Mouse (Mus musculus): Measurements from ENCODE around the gene Ncam2. TPM values are rescaled to one million over a fixed set of nuclear protein-coding genes. Genes with fewer than 3 reads are reported as not detected.

Gene Ncam2
- polyA plus RNA-seq, 1 experiment, result 0.02 TPM

GRCm38 (mm10) chr16:81284241-81284640 lies 83.7 kb downstream of the Ncam2 start:
- H3K4me2 ChIP-seq (ENCODE audit: low read depth), result no peak overlapping the region
- TF ChIP-seq CEBPB (IDR thresholded peaks at IDR 0.05; ENCODE audit: insufficient read depth, poor library complexity, severe bottlenecking) (no peak), POLR2A (IDR thresholded peaks at IDR 0.05; ENCODE audit: insufficient read length, low read depth) (no peak), SRF (IDR thresholded peaks at IDR 0.05; ENCODE audit: control insufficient read depth, insufficient read length, low read depth) (no peak), TCF12 (IDR thresholded peaks at IDR 0.05; ENCODE audit: insufficient read depth, poor library complexity, severe bottlenecking) (no peak), POLR2AphosphoS2 (IDR thresholded peaks at IDR 0.05; ENCODE audit: insufficient read length, low read depth) (no peak), MYOG (IDR thresholded peaks at IDR 0.05; ENCODE audit: control insufficient read depth in 1 of 3, insufficient read depth in 1 of 3, insufficient read length in 2 of 3, low read depth in 2 of 3) (no peak), REST (IDR thresholded peaks at IDR 0.05; ENCODE audit: insufficient read depth, insufficient read length) (no peak), TCF3 (IDR thresholded peaks at IDR 0.05; ENCODE audit: insufficient read length, low read depth) (no peak), MYOD1 (IDR thresholded peaks at IDR 0.05; ENCODE audit: control insufficient read depth in 1 of 3, insufficient read length in 2 of 3, low read depth in 2 of 3) (no peak), MAX (IDR thresholded peaks at IDR 0.05; ENCODE audit: low read depth) (no peak), E2F4 (IDR thresholded peaks at IDR 0.05; ENCODE audit: insufficient read depth) (no peak)
- no peaks in the 10 kb centered on the region for H3K27me3 ChIP-seq (ENCODE audit: control insufficient read depth, insufficient read depth, insufficient read length)
- no peak overlapping the region for H3K4me3 ChIP-seq
- H3ac ChIP-seq (ENCODE audit: control insufficient read depth, insufficient read length), result no peak overlapping the region
- no peaks in the 10 kb centered on the region for H3K36me3 ChIP-seq (ENCODE audit: control insufficient read depth, insufficient read depth)
- H3K79me2 ChIP-seq (ENCODE audit: control insufficient read depth, insufficient read depth), result no peaks in the 10 kb centered on the region

- no peak overlapping the region for H3K4me2 ChIP-seq (ENCODE audit: low read depth)
- TF ChIP-seq REST (IDR thresholded peaks at IDR 0.05; ENCODE audit: insufficient read depth, insufficient read length), result no peak
- TF ChIP-seq MYOG (IDR thresholded peaks at IDR 0.05; ENCODE audit: control insufficient read depth in 1 of 3, insufficient read depth in 1 of 3, insufficient read length in 2 of 3, low read depth in 2 of 3), result no peak
- no peak for TF ChIP-seq USF1 (IDR thresholded peaks at IDR 0.05; ENCODE audit: low read depth)
- no peak for TF ChIP-seq TCF3 (IDR thresholded peaks at IDR 0.05; ENCODE audit: insufficient read length, low read depth)
- no peak for TF ChIP-seq MAX (IDR thresholded peaks at IDR 0.05; ENCODE audit: low read depth)
- no peak for TF ChIP-seq MYOD1 (IDR thresholded peaks at IDR 0.05; ENCODE audit: control insufficient read depth in 1 of 3, insufficient read length in 2 of 3, low read depth in 2 of 3)
- TF ChIP-seq POLR2AphosphoS2 (IDR thresholded peaks at IDR 0.05; ENCODE audit: insufficient read length, low read depth), result no peak
- no peak for TF ChIP-seq SRF (IDR thresholded peaks at IDR 0.05; ENCODE audit: control insufficient read depth, insufficient read length, low read depth)
- TF ChIP-seq POLR2A (IDR thresholded peaks at IDR 0.05; ENCODE audit: insufficient read length, low read depth), result no peak
- no peak for TF ChIP-seq CEBPB (IDR thresholded peaks at IDR 0.05; ENCODE audit: insufficient read depth, poor library complexity, severe bottlenecking)
- TF ChIP-seq TCF12 (IDR thresholded peaks at IDR 0.05; ENCODE audit: insufficient read depth, poor library complexity, severe bottlenecking), result no peak
- no peak for TF ChIP-seq E2F4 (IDR thresholded peaks at IDR 0.05; ENCODE audit: insufficient read depth)
- H3ac ChIP-seq (ENCODE audit: control insufficient read depth, insufficient read length), result no peak overlapping the region
- no peaks in the 10 kb centered on the region for H3K27me3 ChIP-seq (ENCODE audit: control insufficient read depth, insufficient read depth, insufficient read length)
- H3K79me2 ChIP-seq (ENCODE audit: control insufficient read depth, insufficient read depth), result no peaks in the 10 kb centered on the region
- H3K4me3 ChIP-seq, result no peak overlapping the region
- no peaks in the 10 kb centered on the region for H3K36me3 ChIP-seq (ENCODE audit: control insufficient read depth, insufficient read depth)
Measured at GRCm38 (mm10) chr16:81284859-81285837, 84.7 kb downstream of the Ncam2 start.

- Histone ChIP-seq H3K4me2 (ENCODE audit: low read depth) (no peak overlapping the region), H3K36me3 (ENCODE audit: control insufficient read depth, insufficient read depth) (no peaks in the 10 kb centered on the region), H3ac (ENCODE audit: control insufficient read depth, insufficient read length) (no peak overlapping the region), H3K27me3 (ENCODE audit: control insufficient read depth, insufficient read depth, insufficient read length) (no peaks in the 10 kb centered on the region), H3K79me2 (ENCODE audit: control insufficient read depth, insufficient read depth) (no peaks in the 10 kb centered on the region), H3K4me3 (no peak overlapping the region)
- no peak for TF ChIP-seq POLR2A (IDR thresholded peaks at IDR 0.05; ENCODE audit: insufficient read length, low read depth)
- no peak for TF ChIP-seq MAX (IDR thresholded peaks at IDR 0.05; ENCODE audit: low read depth)
- TF ChIP-seq MYOD1 (IDR thresholded peaks at IDR 0.05; ENCODE audit: control insufficient read depth in 1 of 3, insufficient read length in 2 of 3, low read depth in 2 of 3), result no peak
- no peak for TF ChIP-seq POLR2AphosphoS2 (IDR thresholded peaks at IDR 0.05; ENCODE audit: insufficient read length, low read depth)
- no peak for TF ChIP-seq SRF (IDR thresholded peaks at IDR 0.05; ENCODE audit: control insufficient read depth, insufficient read length, low read depth)
- no peak for TF ChIP-seq E2F4 (IDR thresholded peaks at IDR 0.05; ENCODE audit: insufficient read depth)
- no peak for TF ChIP-seq USF1 (IDR thresholded peaks at IDR 0.05; ENCODE audit: low read depth)
- TF ChIP-seq REST (IDR thresholded peaks at IDR 0.05; ENCODE audit: insufficient read depth, insufficient read length), result no peak
- no peak for TF ChIP-seq TCF3 (IDR thresholded peaks at IDR 0.05; ENCODE audit: insufficient read length, low read depth)
- TF ChIP-seq CEBPB (IDR thresholded peaks at IDR 0.05; ENCODE audit: insufficient read depth, poor library complexity, severe bottlenecking), result no peak
Measured at GRCm38 (mm10) chr16:81285882-81286281, 85.4 kb downstream of the Ncam2 start.

GRCm38 (mm10) chr16:81303806-81304205 lies 103.3 kb downstream of the Ncam2 start:
- Histone ChIP-seq H3ac (ENCODE audit: control insufficient read depth, insufficient read length) (no peak overlapping the region), H3K27me3 (ENCODE audit: control insufficient read depth, insufficient read depth, insufficient read length) (no peaks in the 10 kb centered on the region), H3K4me3 (no peak overlapping the region), H3K36me3 (ENCODE audit: control insufficient read depth, insufficient read depth) (no peaks in the 10 kb centered on the region), H3K4me2 (ENCODE audit: low read depth) (no peak overlapping the region), H3K79me2 (ENCODE audit: control insufficient read depth, insufficient read depth) (no peaks in the 10 kb centered on the region)
- TF ChIP-seq SRF (IDR thresholded peaks at IDR 0.05; ENCODE audit: control insufficient read depth, insufficient read length, low read depth) (no peak), MYOD1 (IDR thresholded peaks at IDR 0.05; ENCODE audit: control insufficient read depth in 1 of 3, insufficient read length in 2 of 3, low read depth in 2 of 3) (no peak), E2F4 (IDR thresholded peaks at IDR 0.05; ENCODE audit: insufficient read depth) (no peak), MAX (IDR thresholded peaks at IDR 0.05; ENCODE audit: low read depth) (no peak), USF1 (IDR thresholded peaks at IDR 0.05; ENCODE audit: low read depth) (no peak), TCF12 (IDR thresholded peaks at IDR 0.05; ENCODE audit: insufficient read depth, poor library complexity, severe bottlenecking) (no peak), TCF3 (IDR thresholded peaks at IDR 0.05; ENCODE audit: insufficient read length, low read depth) (no peak), CEBPB (IDR thresholded peaks at IDR 0.05; ENCODE audit: insufficient read depth, poor library complexity, severe bottlenecking) (no peak), MYOG (IDR thresholded peaks at IDR 0.05; ENCODE audit: control insufficient read depth in 1 of 3, insufficient read depth in 1 of 3, insufficient read length in 2 of 3, low read depth in 2 of 3) (no peak), POLR2A (IDR thresholded peaks at IDR 0.05; ENCODE audit: insufficient read length, low read depth) (no peak), POLR2AphosphoS2 (IDR thresholded peaks at IDR 0.05; ENCODE audit: insufficient read length, low read depth) (no peak), REST (IDR thresholded peaks at IDR 0.05; ENCODE audit: insufficient read depth, insufficient read length) (no peak)
